Mouse (Mus musculus) heart, postnatal 10 days (tissue): ENCODE measurements at regions not wholly inside any gene's neighbourhood (a gene's known extent, or its start where the extent isn't known, plus 50 kb on each side); places are given as distances from the start of the nearest gene placed in this dataset.

Source experiments
- DNase-seq, 2 experiments: peaks; one replicate each; pipeline ENCODE4 v3.0.0; 2021
- intact Hi-C: fragments of 180-260 bp; cut with DNase I; formaldehyde crosslinking; loops from one replicate; pipeline ENCODE4 v1.15.1; 2025

DNA sequence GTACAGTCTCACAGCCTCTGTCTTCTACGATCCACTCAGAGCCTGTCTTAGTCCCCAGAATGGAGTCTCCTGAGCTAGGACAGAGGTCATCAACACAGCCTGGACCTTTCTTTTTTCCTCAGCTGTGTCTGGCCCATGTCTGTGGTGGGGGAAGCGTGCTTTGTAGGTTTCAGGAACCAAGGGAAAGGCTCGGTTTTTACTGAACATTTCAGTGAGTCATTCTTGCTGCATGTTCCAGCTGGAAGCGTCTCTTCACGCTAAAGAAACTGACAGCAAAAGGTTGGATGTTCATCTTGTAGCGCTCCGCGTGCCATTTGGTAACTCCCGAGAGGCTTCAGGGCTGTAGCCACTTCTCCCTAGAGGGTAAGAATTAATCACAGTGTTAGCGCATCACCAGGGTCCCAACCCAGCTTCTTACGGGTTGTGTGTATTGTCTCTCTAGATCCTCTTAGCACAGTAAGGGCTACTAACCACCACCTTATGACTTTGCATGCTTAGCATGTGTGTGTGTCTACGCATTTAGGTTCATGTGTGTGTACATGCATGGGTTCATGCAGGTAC, 280.2 kb downstream of the Gm49356 start:
- intact Hi-C loops: no loop called here
- no peak for DNase-seq

- no peak for DNase-seq
- intact Hi-C loops: no loop called here
Observed at GRCm38 (mm10) chr15:59169831-59170230, 280.7 kb downstream of the Gm49356 start.

GRCm38 (mm10) chr15:59171120-59171519, 282.0 kb downstream of the Gm49356 start:
- intact Hi-C loops: no loop called here
- DNase-seq: peak; percentile 53 to 55

- DNase-seq: peak; percentile 58 to 61
- intact Hi-C loops: loop anchor here (2.0 kb wide), 1 partner anchor 21 kb away; no protein-coding TSS in a partner anchor
Observed at GRCm38 (mm10) chr15:59173452-59174245, 284.6 kb downstream of the Gm49356 start.

- peak; percentile 46 for DNase-seq
- intact Hi-C loops: no loop called here
Observed at GRCm38 (mm10) chr15:59174246-59174751, 285.2 kb downstream of the Gm49356 start.

GRCm38 (mm10) chr15:59174893-59175531, 285.9 kb downstream of the Gm49356 start:
- DNase-seq: no peak
- intact Hi-C loops: no loop called here

- no peak for DNase-seq
- intact Hi-C loops: no loop called here
Observed at GRCm38 (mm10) chr15:59180076-59180475, 291.0 kb downstream of the Gm49356 start.

DNA sequence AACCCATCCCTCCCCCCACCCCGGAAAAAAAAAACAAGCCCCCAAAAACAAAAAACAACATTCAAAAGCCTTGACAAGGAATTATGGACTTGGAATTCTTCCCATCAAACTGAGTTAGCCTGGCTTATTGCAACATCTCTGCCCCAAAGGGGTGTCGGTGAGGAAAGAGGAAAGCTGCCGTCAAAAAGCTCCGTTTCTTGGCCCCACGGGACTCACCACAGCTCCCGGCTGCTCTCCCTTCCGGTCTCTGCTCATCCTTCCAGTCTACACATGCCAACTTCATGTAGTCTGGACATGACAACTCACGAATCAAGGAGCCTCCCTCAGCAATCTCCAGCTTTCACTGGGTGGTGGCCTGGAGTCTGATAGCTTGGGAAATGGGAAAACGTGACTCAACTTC, 295.4 kb downstream of the Gm49356 start:
- intact Hi-C loops: no loop called here
- no peak for DNase-seq

- intact Hi-C loops: no loop called here
Observed at GRCm38 (mm10) chr15:59187566-59187965, 298.5 kb downstream of the Gm49356 start.

DNA sequence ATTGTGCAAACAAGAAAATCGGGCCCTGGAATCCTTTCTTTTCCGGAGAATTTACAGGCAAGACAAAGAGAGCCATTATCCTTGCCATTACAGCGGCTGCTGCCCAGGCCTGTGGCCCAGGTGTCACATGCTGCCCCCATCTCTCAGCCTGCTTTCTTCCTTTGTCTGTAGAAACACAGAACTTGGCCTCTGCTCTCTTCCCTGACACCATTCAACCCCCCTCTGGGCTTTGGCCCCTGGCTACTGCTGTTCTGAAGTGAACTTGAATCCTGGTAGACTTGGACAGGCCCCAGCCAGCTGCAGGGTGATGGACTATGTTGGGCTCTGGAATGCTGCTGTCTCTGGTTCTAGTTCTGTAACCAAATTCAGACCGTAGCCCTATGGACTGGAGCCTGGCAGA, 299.3 kb downstream of the Gm49356 start:
- peak; percentile 43 to 47 for DNase-seq
- intact Hi-C loops: no loop called here

More at GRCm38 (mm10) chr15:59187566-59187965, 298.5 kb downstream of the Gm49356 start:
- DNase-seq: no peak

DNA sequence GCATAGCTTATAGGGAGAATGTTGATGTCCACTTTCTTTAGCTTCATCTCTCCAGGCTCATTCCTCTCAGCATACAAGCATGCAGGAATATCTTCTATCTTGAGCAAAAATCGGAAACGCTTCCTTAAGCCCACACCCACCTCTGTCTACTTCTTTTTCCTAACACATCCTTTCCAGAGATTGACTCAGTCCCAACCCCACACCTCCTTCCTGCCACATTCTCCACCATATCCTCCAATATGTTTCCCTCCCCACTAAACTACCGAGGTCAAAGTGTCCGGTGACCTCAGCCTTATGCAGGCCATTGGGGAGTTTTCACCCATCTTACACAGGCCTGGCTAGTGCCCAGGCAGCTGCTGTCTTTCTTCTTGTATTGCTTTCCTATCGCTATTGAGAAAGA, 301.4 kb downstream of the Gm49356 start:
- DNase-seq: no peak
- intact Hi-C loops: no loop called here

- intact Hi-C loops: loop anchor here (2.0 kb wide), 1 partner anchor 22 kb away; no protein-coding TSS in a partner anchor
Observed at GRCm38 (mm10) chr15:59194421-59194820, 305.3 kb downstream of the Gm49356 start.

DNA sequence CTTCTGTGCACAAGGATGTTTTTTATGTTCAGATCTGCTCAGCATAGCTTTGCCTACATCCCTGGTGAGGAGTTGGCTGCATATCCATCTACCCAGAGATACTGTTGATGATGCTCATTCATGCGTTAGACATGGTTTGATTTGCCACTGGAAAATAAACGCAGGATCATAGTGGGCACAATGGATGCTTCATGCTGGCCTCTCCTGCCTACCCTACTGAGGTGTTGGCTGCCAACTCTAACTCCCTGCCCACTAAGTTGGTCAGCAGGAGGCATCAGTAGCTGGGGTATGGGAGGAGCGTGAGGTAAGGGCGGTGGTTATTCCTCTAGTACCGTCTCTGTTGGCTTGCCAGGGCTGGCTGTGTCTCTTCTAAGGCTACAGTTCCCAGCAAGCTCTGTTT, 307.3 kb downstream of the Gm49356 start:
- DNase-seq: no peak
- intact Hi-C loops: loop anchor here (5.0 kb wide), 1 partner anchor 64 kb away; no protein-coding TSS in a partner anchor

More at GRCm38 (mm10) chr15:59194421-59194820, 305.3 kb downstream of the Gm49356 start:
- DNase-seq: peak; percentile 69 to 71

GRCm38 (mm10) chr15:59197455-59198391, 308.6 kb downstream of the Gm49356 start:
- intact Hi-C loops: loop anchor here (2.0 to 5.0 kb wide), 2 partner anchors 65 to 117 kb away; no protein-coding TSS in a partner anchor

DNA sequence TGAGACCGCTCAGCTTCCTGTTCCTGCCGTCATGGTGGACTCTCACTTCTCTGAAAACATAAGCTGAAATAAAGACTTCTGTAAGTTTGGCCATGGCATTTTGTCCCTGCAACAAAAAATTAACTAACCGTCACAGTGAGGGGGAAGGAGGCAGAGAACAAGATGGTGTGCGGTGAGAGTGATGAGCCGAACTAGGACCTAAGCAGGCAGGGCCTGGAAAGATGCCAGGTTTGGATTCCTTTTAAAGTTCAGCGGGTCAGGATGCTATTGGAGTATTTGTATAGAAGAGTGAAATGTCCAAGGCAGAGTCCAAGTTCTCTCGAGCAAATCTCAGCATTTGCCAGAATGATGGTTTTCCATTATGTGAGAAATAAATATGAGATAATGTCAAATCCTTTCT, 312.3 kb downstream of the Gm49356 start:
- intact Hi-C loops: no loop called here

More at GRCm38 (mm10) chr15:59197455-59198391, 308.6 kb downstream of the Gm49356 start:
- DNase-seq: peak; percentile 83 to 88

DNA sequence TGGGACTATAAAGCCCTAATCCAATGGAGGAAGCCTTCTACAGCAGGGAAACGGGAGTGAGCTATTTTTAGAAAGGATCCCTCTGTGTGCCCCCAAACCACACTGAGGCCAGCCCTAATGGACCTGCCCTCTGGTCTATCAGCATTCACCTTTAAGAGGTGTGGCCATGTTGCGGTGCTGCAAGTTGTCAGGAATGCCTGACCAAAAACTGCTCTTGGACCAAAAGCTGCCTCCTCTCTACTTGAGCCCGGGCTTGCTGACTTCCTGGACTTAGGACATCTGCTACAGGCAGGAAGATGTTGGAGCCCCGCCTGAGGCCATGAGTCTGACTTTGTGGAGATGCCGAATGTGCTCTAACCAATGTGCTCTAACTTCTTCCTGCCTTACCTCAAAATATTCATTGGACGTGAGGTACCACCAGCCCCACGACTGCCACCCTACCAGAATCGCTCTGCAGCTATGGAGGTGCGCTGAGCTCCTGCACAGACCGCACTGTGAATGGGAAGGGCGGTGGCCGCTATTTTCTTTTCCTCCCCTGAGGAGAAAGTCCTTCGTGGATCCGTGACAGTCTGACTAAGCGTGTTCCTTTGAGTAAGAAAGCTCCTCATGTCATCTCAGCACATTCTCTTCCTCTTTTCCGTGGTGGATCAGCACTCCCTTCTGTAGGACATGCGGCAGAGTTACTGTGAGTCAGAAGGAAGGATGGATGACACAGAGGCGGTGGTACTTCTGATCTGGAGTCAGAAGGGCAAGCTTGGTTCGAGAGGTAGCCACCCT, 313.0 kb downstream of the Gm49356 start:
- intact Hi-C loops: no loop called here
- peak; percentile 45 to 51 for DNase-seq

More for the DNA sequence above, 312.3 kb downstream of the Gm49356 start:
- DNase-seq: peak; percentile 31 to 41

DNA sequence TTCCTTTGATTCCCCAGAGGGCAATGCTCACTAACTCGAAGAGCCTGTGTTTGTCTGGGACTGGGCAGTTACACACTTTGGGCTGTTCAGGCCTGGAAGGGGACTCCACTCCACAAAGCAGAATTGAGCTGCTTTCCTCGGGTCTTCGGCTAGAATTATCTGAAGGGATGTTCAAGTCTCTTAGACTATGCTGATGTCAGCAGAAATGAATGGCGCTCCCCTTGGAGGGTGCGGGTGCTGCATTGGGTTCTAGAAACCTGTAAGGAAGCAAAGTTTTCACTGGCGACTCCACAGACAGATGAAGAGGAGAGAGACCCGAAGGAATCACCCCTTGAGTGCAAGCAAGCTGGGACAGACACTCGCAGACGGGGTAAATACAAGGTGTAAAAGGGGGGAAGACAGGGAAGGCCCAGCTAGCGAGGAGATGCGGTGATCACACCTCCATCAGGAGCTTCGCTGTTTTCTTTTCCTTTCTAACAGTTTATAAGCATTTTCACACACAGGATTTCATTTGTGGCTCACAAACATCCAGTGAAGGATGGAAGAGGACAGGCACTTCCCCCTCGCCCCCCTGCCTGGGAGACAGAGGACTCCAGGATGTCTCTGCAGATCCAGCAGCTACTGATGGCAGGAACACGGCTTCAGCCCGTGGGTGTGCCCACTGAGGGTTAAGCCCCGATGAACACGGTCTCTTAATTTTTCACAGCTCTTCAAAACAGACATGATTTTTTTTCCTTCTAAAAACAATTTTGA, 314.2 kb downstream of the Gm49356 start:
- intact Hi-C loops: no loop called here
- DNase-seq: no peak

- DNase-seq: peak; percentile 66 to 79
- intact Hi-C loops: loop anchor here (1.0 to 2.0 kb wide), 4 partner anchors 87 to 253 kb away; no protein-coding TSS in a partner anchor
Observed at GRCm38 (mm10) chr15:59203850-59204625, 314.9 kb downstream of the Gm49356 start.
